Mouse (Mus musculus) lung, embryonic 15.5 days (tissue): ENCODE data around the gene Pecam1. TPM values are rescaled to one million over a fixed set of nuclear protein-coding genes. Genes with fewer than 3 reads are reported as not detected.
A peak's percentile ranks its signal among the peaks of the same experiment; 100 is the strongest.
"Not testable (repeated sequence)": the region's sequence is repeated elsewhere in the genome, so short reads cannot be mapped to it uniquely, and the experiment has no call there.

Experiments
- ATAC-seq: fragments of 200-750 bp; cut with Nextera tagmentation; 2 replicates; pipeline ENCODE4 v1.8.0; 2017; ENCODE audit warnings: moderate number of reproducible peaks, borderline replicate concordance; ENCODE audit not compliant: low FRiP score, low TSS enrichment; ENCODE audit errors: extremely low read depth
- H3K27ac ChIP-seq: fragments of 300-500 bp; sonication (generic); 2 replicates; pipeline ENCODE4 v1.5.1; 2015; ENCODE audit warnings: moderate library complexity, mild to moderate bottlenecking, inconsistent platforms
- H3K27me3 ChIP-seq: fragments of 300-500 bp; sonication (generic); 2 replicates; pipeline ENCODE4 v1.6.1; 2015; ENCODE audit warnings: inconsistent platforms
- H3K36me3 ChIP-seq: fragments of 300-500 bp; sonication (generic); 2 replicates; pipeline ENCODE4 v1.6.1; 2015; ENCODE audit warnings: inconsistent platforms
- H3K4me1 ChIP-seq: fragments of 300-500 bp; sonication (generic); 2 replicates; pipeline ENCODE4 v1.6.1; 2015; ENCODE audit warnings: inconsistent platforms
- H3K4me2 ChIP-seq: fragments of 300-500 bp; sonication (generic); 2 replicates; pipeline ENCODE4 v1.6.1; 2015; ENCODE audit warnings: inconsistent platforms, mild to moderate bottlenecking, moderate library complexity
- H3K4me3 ChIP-seq: fragments of 300-500 bp; sonication (generic); 2 replicates; pipeline ENCODE4 v1.5.1; 2015; ENCODE audit warnings: mild to moderate bottlenecking, inconsistent platforms
- H3K9ac ChIP-seq: fragments of 300-500 bp; sonication (generic); 2 replicates; pipeline ENCODE4 v1.6.1; 2015; ENCODE audit warnings: inconsistent platforms
- H3K9me3 ChIP-seq: fragments of 300-500 bp; sonication (generic); 2 replicates; pipeline ENCODE4 v1.6.1; 2016; ENCODE audit warnings: inconsistent platforms
- WGBS: fragments of 180-500 bp; shearing (Covaris S2); methylation state at CpG from one replicate; pipeline ENCODE4 v1.1.7; 2015; 5-methylcytosine and 5-hydroxymethylcytosine counted together
- polyA plus RNA-seq: library from polyadenylated mRNA; unstranded; fragments of >200 nt; fragmentation: Nextera tagmentation; extraction: Ambion mirVana; gene quantifications from 2 replicates; pipeline ENCODE4 v1.2.1, GENCODE M21; 2015

The Pecam1 gene
- polyA plus RNA-seq, 1 experiment from 2014 or later, result 117 TPM

GRCm38 (mm10) chr11:106742388-106742841, 8.0 kb downstream of the Pecam1 start:
- Histone ChIP-seq H3K9me3 (no peaks in the 10 kb centered on the region), H3K36me3 (no peaks in the 10 kb centered on the region), H3K4me1 (peaks cover 7% of the 10 kb centered on the region; the same call in 1 of the 2 replicates), H3K4me2 (no peak overlapping the region), H3K9ac (no peak overlapping the region), H3K27me3 (no peaks in the 10 kb centered on the region), H3K4me3 (no peak overlapping the region), H3K27ac (no peak overlapping the region)
- WGBS, result 40% methylated on average over 6 of the region's 6 CpGs
- ATAC-seq, result no peak

GRCm38 (mm10) chr11:106741826-106742225, 8.6 kb downstream of the Pecam1 start:
- H3K4me3 ChIP-seq, result no peak overlapping the region
- no peak overlapping the region for H3K4me2 ChIP-seq
- no peak overlapping the region for H3K9ac ChIP-seq
- no peak overlapping the region for H3K27ac ChIP-seq
- 88% methylated on average over 3 of the region's 3 CpGs for WGBS
- H3K27me3 ChIP-seq, result no peaks in the 10 kb centered on the region
- no peaks in the 10 kb centered on the region for H3K9me3 ChIP-seq
- H3K36me3 ChIP-seq, result no peaks in the 10 kb centered on the region
- peaks cover 8% of the 10 kb centered on the region; the same call in 1 of the 2 replicates for H3K4me1 ChIP-seq
- ATAC-seq, result no peak

GRCm38 (mm10) chr11:106741232-106741631, 9.2 kb downstream of the Pecam1 start:
- Histone ChIP-seq H3K9me3 (no peaks in the 10 kb centered on the region), H3K27ac (no peak overlapping the region), H3K9ac (no peak overlapping the region), H3K4me2 (no peak overlapping the region), H3K4me1 (peaks cover 8% of the 10 kb centered on the region; the same call in 1 of the 2 replicates), H3K4me3 (no peak overlapping the region), H3K27me3 (no peaks in the 10 kb centered on the region), H3K36me3 (no peaks in the 10 kb centered on the region)
- WGBS, result 66% methylated on average over 6 of the region's 6 CpGs
- ATAC-seq, result no peak

- not testable (repeated sequence) for H3K9ac ChIP-seq, H3K4me2 ChIP-seq, H3K27me3 ChIP-seq, H3K36me3 ChIP-seq, H3K4me1 ChIP-seq, H3K27ac ChIP-seq, ATAC-seq, H3K4me3 ChIP-seq, H3K9me3 ChIP-seq
- WGBS, result 85% methylated on average over 8 of the region's 8 CpGs
Observed at GRCm38 (mm10) chr11:106740724-106741123, 9.7 kb downstream of the Pecam1 start.

GRCm38 (mm10) chr11:106739116-106739515, 11.3 kb downstream of the Pecam1 start:
- no peak overlapping the region for H3K27ac ChIP-seq
- no peak overlapping the region for H3K4me2 ChIP-seq
- no peak overlapping the region for H3K4me3 ChIP-seq
- peaks cover 8% of the 10 kb centered on the region; the same call in 1 of the 2 replicates for H3K4me1 ChIP-seq
- WGBS, result 90% methylated on average over 2 of the region's 2 CpGs
- no peaks in the 10 kb centered on the region for H3K27me3 ChIP-seq
- ATAC-seq, result no peak
- no peak overlapping the region for H3K9ac ChIP-seq
- no peaks in the 10 kb centered on the region for H3K9me3 ChIP-seq
- H3K36me3 ChIP-seq, result no peaks in the 10 kb centered on the region

GRCm38 (mm10) chr11:106737178-106737621, 13.2 kb downstream of the Pecam1 start:
- H3K4me1 ChIP-seq, result peaks cover 12% of the 10 kb centered on the region; the same call in 1 of the 2 replicates
- H3K9ac ChIP-seq, result no peak overlapping the region
- no peaks in the 10 kb centered on the region for H3K9me3 ChIP-seq
- peak overlapping the region; percentile 58 for H3K27ac ChIP-seq
- no peak overlapping the region for H3K4me3 ChIP-seq
- H3K27me3 ChIP-seq, result no peaks in the 10 kb centered on the region
- 27% methylated on average over 12 of the region's 12 CpGs for WGBS
- no peaks in the 10 kb centered on the region for H3K36me3 ChIP-seq
- H3K4me2 ChIP-seq, result no peak overlapping the region
- ATAC-seq, result 0 out of 2 replicates have a peak, but pooled peaks have one; percentile 46

GRCm38 (mm10) chr11:106736614-106737013, 13.8 kb downstream of the Pecam1 start:
- Histone ChIP-seq H3K27ac (peak overlapping the region; percentile 58), H3K9ac (no peak overlapping the region), H3K4me1 (peaks cover 12% of the 10 kb centered on the region; the same call in 1 of the 2 replicates), H3K4me2 (no peak overlapping the region), H3K27me3 (no peaks in the 10 kb centered on the region), H3K36me3 (no peaks in the 10 kb centered on the region), H3K9me3 (no peaks in the 10 kb centered on the region), H3K4me3 (no peak overlapping the region)
- WGBS, result 72% methylated on average over 3 of the region's 3 CpGs
- no peak for ATAC-seq

GRCm38 (mm10) chr11:106730714-106731113, 19.7 kb downstream of the Pecam1 start:
- Histone ChIP-seq H3K27me3 (no peaks in the 10 kb centered on the region), H3K4me1 (peaks cover 7% of the 10 kb centered on the region), H3K4me2 (no peak overlapping the region), H3K9ac (no peak overlapping the region), H3K4me3 (no peak overlapping the region), H3K27ac (peak overlapping the region; percentile 75), H3K9me3 (no peaks in the 10 kb centered on the region), H3K36me3 (no peaks in the 10 kb centered on the region)
- no peak; the same call in 1 of the 2 replicates for ATAC-seq
- WGBS, result 16% methylated on average over 4 of the region's 4 CpGs

- H3K27ac ChIP-seq, result peak overlapping the region; percentile 75; the same call in 1 of the 2 replicates
- WGBS, result 100% methylated on average over 1 of the region's 1 CpGs
Observed at GRCm38 (mm10) chr11:106729656-106730055, 20.8 kb downstream of the Pecam1 start.

GRCm38 (mm10) chr11:106728402-106729366, 21.7 kb downstream of the Pecam1 start:
- no peaks in the 10 kb centered on the region for H3K36me3 ChIP-seq
- ATAC-seq, result no peak
- H3K9ac ChIP-seq, result no peak overlapping the region
- no peaks in the 10 kb centered on the region for H3K27me3 ChIP-seq
- WGBS, result 64% methylated on average over 10 of the region's 10 CpGs
- no peak overlapping the region for H3K27ac ChIP-seq
- H3K4me1 ChIP-seq, result peaks cover 7% of the 10 kb centered on the region
- no peak overlapping the region for H3K4me2 ChIP-seq
- no peaks in the 10 kb centered on the region for H3K9me3 ChIP-seq
- H3K4me3 ChIP-seq, result no peak overlapping the region

More at GRCm38 (mm10) chr11:106729656-106730055, 20.8 kb downstream of the Pecam1 start:
- Histone ChIP-seq H3K4me3 (no peak overlapping the region), H3K27me3 (no peaks in the 10 kb centered on the region), H3K9me3 (no peaks in the 10 kb centered on the region), H3K9ac (no peak overlapping the region), H3K36me3 (no peaks in the 10 kb centered on the region), H3K4me1 (peaks cover 7% of the 10 kb centered on the region), H3K4me2 (no peak overlapping the region)
- no peak for ATAC-seq

GRCm38 (mm10) chr11:106727967-106728366, 22.5 kb downstream of the Pecam1 start:
- WGBS, result 64% methylated on average over 5 of the region's 5 CpGs
- H3K9ac ChIP-seq, result no peak overlapping the region
- H3K4me3 ChIP-seq, result no peak overlapping the region
- no peaks in the 10 kb centered on the region for H3K27me3 ChIP-seq
- no peak overlapping the region for H3K27ac ChIP-seq
- H3K36me3 ChIP-seq, result no peaks in the 10 kb centered on the region
- H3K9me3 ChIP-seq, result no peaks in the 10 kb centered on the region
- no peak for ATAC-seq
- H3K4me2 ChIP-seq, result no peak overlapping the region
- H3K4me1 ChIP-seq, result peaks cover 7% of the 10 kb centered on the region

- not testable (repeated sequence) for H3K9me3 ChIP-seq, H3K4me1 ChIP-seq, H3K4me2 ChIP-seq, ATAC-seq, H3K4me3 ChIP-seq, H3K36me3 ChIP-seq, H3K27ac ChIP-seq, H3K9ac ChIP-seq, H3K27me3 ChIP-seq
- 88% methylated on average over 9 of the region's 9 CpGs for WGBS
Observed at GRCm38 (mm10) chr11:106724916-106725235, 25.6 kb downstream of the Pecam1 start.
